Mouse (Mus musculus) thymus, postnatal 0 days (tissue): ENCODE results near the gene Prm2. TPM values are rescaled to one million over a fixed set of nuclear protein-coding genes. Genes with fewer than 3 reads are reported as not detected.

Experiments
- polyA plus RNA-seq: library from polyadenylated mRNA; unstranded; fragments of >200 nt; fragmentation: Nextera tagmentation; extraction: Ambion mirVana; gene quantifications from 2 replicates; pipeline ENCODE4 v1.2.1, GENCODE M21; 2015

Gene Prm2
- polyA plus RNA-seq, 1 experiment from 2014 or later, result not detected

Other genes starting within 250 kb of the Prm2 start
- 146 and 184 TPM in 2 replicates for gene Socs1, start 10.6 kb downstream of the Prm2 start, polyA plus RNA-seq
- gene Tnp2, start 7.5 kb downstream of the Prm2 start, polyA plus RNA-seq, result 3.7 and 4.5 TPM in 2 replicates
- gene Prm3, start 5.2 kb downstream of the Prm2 start, polyA plus RNA-seq, result not detected in 2 replicates
- 1.4 and 2.1 TPM in 2 replicates for gene Prm1, start 9.7 kb upstream of the Prm2 start, polyA plus RNA-seq
- not detected in 2 replicates for gene Gm11172, start 16.8 kb upstream of the Prm2 start, polyA plus RNA-seq
- 8.6 and 12.6 TPM in 2 replicates for gene Rmi2, start 38.9 kb upstream of the Prm2 start, polyA plus RNA-seq